Mouse (Mus musculus) ovary, postnatal 36 days (tissue): Measurements from ENCODE around the gene Ift172.
A peak's percentile ranks its signal among the peaks of the same experiment; 100 is the strongest.
"Not testable (repeated sequence)": the region's sequence is repeated elsewhere in the genome, so short reads cannot be mapped to it uniquely, and the experiment has no call there.

Experiments
- DNase-seq: peaks from one replicate; pipeline ENCODE4 v3.0.0; 2022; ENCODE audit warnings: low spot score, mixed read lengths

Gene Ift172

DNA sequence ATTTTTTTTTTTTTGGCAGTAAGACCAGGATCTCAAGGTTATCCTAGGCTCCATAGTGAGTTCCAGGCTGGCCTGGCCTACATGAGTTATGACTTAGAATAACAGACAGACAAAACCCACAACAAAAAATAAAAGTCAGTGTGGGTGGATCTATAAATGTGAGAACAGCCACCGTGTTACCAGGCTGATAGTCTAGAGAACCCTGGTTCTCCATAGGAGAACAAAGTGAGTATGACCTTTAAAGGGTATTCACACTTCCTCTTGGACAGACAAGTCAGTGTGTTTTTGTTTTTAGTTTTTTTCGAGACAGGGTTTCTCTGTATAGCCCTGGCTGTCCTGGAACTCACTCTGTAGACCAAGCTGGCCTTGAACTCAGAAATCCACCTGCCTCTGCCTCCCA, 34.9 kb downstream of the Ift172 start:
- no peak for DNase-seq

DNA sequence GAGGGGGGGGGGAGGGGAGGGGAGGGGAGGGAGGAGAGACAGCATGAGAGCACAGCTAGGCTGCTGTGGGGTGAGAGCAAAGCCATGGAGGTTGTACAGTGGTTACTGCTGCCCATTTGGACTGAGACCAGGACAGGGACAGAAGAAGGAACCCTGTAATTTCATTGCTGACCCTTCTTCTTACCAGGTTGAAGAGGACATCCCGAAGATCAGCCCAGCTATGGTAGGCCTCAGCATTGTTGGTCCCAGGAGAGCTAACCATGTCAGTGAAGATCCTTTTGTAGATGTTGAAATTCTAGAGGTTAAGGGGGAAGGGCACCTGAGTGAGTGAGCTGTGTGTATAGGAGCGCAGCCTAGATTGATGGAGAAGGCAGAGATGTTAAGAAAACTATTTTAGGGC, 35.5 kb downstream of the Ift172 start:
- DNase-seq: no peak

DNA sequence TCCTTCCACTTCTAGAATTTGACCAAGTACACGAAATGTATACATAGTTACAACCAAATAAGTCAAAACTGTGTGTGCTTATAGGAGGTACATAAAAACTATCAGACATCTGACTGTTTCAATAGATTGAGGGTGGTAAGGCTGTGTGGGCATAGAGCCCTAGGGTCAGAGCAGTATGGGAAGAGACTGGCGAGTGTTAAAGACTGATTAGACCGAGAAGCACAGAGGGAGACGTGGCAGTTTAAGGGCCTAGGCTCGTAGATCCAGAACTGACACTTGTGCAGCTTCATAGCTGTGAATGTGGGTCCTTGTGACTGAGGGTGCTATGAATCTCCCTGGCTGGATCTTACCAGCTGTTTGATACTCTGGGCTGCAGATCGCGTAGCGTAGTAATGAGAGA, 36.0 kb downstream of the Ift172 start:
- no peak for DNase-seq

DNA sequence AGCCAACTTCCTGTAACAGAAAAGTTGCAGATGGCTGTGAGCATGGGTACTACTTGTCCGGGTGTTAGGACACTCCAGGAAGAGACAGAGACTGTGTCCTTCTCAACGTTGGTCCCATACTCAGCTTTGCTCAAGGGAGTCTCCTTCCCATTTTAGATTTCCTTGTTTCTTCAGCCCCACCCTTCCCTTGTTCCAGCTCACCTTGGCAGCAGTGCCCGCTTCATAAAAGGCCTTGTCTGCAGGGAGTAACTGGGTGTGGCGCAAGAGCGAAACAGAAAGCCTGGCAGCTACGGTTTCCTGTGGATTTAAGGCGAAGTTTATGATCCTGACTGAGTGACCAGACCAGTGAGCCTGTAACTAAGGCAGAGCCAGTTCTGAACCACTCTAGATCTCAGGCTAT, 36.5 kb downstream of the Ift172 start:
- DNase-seq: peak; percentile 43

DNA sequence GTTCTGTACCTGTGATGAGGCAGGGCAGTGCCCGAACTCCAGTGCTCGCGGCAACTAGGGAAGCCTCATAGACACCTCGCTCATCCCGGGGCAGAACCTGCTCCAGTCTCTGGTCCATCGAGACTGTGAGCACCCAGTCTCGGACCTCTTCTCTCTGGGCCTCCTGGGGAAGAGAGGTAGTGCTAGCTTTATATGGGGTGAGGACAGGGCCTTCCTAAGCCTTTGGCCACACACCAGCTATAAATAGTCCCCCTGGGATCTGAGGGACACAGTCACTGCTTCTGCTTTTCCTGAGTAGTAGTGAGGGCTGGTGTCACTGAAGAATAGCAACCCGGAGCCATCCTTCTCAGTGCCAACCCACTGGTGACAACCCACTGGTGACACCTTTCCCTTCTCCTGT, 37.1 kb downstream of the Ift172 start:
- DNase-seq: no peak

DNA sequence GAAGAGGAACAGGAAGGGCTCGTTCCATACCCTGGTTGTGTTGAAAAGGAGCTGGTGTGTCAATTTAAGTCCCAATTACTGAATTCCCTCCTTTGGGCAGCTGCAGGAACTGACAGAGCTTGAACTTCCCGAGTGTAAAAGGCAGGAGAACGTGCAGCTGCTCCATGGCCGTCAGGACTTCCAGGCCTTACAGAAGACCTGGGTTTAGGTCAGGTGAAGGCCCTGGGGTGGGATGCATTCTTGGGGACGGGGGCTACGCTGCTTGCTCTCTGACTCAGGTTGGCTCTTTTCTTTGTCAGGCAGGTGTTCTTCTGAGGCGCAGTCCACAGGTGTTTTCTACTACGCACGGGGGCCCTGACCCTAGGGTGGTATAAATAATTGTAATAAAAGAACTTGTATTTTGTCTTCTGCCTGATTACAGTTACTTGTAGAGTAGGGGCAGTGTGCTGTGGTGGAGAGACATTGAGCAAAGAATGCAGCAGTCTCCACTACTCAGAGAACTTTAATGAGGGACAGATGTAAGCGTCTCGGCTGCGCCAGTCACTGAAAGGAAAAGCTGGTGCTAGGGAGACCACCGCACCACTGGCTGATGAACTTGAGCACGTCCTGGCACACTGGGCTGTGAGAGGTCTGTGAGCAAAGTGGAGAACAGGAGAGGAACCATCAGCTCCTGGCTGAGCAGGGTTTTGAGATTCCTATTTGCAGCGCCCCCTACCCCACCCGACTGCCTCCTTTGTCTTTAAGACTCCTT, 37.9 kb downstream of the Ift172 start:
- DNase-seq: no peak

DNA sequence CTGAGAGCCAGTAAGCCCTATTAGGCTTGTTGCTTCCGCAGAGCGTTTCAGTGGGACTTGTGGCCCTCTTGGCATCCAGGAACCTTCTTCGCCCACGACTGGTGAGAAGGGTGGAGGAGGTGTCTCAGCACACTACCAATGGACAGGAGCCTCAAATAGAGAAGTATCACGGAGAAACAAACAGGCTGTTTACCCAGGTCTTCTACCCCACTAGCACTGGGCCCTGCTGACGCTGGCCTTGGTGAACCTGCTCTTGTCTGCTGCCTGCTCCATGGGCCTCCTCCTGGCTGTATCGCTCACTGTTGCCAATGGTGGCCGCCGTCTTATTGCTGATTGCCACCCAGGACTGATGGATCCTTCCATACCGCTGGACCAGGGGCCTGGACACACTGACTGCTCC, 38.8 kb downstream of the Ift172 start:
- DNase-seq: no peak

DNA sequence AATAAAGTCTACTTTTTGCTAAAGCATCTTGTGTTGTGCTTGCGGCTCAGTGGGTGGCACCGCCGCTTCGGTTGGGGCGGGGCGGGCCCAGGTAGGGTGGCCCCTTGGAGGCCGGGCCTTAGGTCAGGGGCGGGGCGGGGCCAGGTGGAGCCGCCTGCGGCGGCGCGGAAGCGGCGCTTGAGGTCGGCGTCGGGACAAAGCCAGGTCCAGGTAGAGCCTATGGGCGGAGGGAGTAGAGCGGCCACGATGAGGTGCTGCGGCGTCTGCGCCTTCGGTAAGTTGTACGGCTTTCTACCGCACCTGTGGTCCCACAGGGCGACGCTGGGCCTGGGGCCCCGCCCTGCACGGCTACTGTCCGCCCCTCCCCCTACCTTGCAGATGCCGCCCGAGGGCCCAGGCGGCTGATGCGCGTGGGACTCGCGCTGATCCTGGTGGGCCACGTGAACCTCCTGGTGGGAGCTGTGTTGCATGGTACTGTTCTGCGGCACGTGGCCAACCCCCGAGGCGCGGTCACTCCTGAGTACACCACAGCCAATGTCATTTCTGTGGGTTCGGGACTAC, 39.3 kb downstream of the Ift172 start, which contains the start of gene Krtcap3:
Krtcap3 (plus strand) TSS at position 151 of the 561 bp plus-strand sequence.
- peak; percentile 57 for DNase-seq

DNA sequence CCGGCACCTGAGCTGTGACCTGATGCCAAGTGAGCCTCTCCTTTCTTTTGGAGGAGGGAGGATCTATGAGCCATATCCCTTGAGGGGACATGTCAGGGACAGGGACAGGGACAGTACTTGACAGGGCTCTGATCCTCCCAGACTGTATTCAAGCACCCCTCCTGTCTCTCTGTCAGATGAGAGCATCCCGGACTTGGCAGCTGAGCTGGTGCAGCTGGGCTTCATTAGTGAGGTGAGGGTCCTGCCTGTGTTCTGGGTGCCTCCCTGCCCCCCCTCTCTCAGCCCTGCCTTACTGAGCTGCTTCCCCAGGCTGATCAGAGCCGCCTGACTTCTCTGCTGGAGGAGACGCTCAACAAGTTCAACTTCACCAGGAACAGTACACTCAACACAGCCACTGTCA, 40.2 kb downstream of the Ift172 start:
- DNase-seq: no peak

DNA sequence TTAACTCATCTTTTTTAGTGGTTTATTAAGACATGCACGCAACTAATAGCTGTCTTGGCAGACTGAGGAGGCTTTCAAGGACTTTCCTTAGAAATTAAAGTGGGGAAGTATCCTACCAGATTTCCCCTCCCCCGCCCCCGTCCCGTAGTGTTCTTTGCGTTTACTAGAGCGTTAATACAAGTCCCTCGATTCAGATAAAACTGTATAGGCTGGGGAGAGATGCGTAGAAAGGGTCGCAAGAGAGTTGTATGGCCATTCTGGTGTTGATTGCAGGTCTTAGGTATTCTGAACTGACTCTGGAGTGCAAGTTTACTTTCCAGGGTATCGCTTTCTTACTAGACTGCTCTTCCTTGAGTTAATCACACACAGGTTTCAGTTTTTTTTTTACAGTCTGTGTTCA, 48.7 kb downstream of the Ift172 start:
- no peak for DNase-seq

DNA sequence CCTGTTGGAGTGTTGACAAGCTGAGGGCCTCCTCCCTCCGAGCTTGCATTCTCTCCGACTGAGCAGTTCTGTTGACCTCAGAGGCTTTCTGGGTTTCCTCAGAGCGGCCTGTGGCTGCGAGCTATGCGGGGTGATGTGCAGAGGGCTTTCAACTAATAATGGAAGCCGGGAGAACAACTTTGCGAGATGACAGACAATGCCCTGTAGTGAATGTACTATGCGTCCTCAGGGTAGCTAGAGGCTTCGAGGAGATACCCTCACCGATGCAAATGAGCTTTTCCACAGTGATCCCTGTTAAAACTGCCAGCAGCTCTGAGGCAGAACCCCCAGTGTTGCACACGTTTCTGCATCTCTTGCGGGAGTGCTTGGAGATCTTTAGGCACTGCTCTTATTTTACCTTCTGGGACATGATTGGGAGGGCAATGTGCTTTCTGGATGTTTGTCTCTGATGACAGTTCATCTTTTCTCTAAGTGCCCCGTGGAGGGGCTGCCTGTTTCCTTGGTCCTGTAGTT, 49.3 kb downstream of the Ift172 start:
- DNase-seq: no peak

DNA sequence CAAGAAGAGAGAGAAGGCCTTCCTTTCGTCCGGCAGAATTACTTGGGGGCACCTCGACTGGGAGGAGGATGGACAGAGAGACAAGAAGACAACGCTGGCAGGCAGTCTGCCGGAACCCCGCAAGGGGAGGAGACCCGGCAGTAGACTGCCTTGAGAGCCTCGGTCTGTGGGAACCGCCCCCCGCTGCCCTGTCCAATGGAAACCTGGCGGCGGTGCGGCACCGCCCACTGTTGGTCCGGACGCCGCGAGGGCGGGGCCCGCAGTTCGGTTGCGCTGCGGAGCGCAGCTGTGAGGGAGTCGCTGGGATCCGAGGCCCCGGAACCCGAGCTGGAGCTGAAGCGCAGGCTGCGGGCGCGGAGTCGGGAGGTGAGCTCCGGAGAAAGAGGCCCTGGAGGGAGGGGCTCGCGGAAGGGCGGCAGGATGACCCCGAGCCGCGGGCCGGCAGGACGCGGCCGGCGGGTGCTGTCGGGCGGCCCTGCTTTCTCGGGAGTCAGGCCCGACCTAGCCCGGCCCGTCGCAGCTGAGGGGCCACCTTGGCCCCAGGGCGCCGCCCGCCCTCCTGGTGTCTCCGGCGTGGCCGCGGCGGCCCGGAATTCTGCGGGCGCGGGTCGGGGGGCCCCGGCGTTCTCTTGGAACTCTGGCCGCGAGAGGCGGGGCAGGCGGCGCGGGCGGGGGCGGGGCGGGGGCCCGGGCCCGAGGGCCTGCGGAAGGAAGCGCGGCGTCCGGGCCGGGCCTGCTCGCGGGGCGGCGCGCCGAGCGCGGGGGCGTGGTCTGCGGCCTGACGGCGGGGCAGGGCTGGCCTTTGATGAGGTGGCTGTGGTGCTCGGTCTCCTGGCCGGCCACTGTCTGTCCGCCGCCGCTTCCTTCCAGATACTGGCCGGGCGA, 50.0 kb downstream of the Ift172 start, which contains the start of the genes Nrbp1 and Gm9970:
Nrbp1 (plus strand) TSS at position 228 of the 885 bp plus-strand sequence.
Gm9970 (minus strand) TSS at position 596 of the 885 bp plus-strand sequence.
- DNase-seq: peak; percentile 96

DNA sequence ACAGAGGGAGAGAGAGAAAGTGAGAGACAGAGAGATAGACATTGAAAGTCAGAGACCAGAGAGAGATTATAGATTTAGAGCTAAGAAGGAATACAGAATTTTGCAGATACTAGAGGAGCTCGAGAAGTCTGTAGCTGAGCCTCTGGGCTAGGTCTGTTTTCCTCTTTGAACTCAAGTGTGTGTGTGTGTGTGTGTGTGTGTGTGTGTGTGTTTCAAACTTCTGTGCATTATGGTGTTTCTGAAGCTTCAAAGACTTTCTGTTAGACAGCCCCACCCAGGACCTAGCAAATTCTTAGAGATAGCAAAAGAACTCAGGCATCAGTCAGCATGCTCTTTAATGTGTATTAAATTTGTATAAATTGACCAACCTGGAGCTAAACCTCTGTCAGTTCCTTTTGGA, 64.3 kb downstream of the Ift172 start:
- no peak for DNase-seq

DNA sequence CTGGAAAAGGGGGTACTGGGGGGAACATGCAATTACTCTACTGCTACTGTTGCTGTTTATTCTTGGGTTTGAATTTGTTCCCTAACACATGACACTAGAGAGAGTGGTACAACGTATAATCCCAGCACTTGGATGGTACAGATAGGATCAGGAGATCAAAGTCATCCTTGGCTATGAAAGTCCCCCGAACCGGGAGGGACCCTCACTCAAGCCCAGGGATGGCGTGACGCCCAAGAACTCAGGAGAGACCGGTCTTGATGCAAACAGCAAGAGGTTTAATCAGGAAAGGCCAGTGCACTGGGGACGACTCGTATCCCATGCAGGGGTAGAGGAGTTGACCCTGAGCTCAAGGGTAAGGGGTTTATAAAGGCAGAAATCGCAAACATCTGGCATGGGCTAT, 68.2 kb downstream of the Ift172 start:
- DNase-seq: no peak

DNA sequence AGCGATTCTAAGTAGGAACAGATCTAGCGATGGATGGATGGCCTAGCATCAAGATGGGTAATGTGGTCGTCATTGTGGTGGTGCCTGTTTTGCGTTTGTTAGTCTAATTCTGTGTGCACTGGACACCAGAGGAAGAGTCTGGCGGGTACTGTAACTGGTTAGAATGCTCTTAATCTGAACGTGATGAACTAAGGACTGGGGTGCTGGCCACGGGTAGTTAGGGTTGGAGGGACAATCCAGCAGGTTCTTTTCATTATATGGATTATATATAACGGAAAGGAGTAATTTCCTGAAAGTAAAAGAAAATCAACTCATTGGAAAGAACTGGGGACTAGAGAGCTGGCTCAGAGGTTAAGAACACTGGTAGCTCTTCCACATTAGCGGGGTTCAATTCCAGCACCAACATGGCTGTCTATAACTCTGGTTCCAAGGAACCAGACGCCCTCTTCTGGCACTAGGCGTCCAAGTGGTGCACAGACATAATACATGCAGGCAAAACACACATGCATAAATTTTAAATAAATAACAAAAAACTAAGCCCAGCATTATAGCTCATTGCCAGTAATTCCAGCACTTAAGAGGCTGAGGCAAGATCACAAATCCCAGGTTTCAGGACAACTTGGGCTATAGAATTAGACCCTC, 69.5 kb downstream of the Ift172 start:
- no peak for DNase-seq

DNA sequence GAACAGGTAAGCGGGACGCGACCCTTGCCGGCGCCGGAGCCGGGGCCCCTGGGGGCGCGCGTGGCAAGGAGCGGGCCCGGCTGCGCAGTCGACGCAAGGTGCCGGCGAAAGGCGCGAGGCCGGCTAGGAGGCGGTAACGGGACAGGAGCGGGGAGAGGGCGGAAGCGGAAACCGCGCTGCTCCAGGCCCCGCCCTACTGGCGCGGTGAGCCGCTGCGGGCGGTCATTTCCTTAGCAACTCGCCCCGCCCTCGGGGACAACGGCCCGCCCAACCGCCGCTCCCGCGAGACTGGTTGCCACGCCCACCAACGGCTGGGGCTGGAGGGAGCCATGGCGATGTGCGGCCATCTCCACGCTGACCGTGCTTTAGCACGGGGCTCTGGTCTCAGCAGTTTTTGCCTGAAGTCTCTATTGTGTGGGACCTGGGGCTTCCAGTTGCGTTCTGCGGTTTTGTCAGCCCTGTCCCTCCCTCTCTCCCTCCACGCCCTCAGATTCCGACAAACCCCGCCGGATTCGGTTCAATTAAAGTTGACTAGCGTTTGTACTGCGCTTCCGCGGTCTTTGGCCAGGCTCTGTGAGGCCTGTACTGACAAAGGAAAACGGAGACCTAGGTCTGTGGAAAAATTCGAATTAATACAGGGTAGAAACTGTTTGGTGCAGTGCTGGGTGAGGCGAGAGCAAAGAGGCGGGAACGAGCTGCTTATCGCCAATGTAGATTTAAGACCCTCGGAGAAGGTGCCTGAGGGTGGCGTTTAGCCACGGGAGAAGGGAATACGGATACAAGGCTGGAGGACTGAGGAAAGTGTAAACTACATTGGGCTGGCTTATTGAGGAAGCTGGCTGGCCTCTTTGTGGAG, 70.2 kb downstream of the Ift172 start, which contains the start of gene Ppm1g:
Ppm1g (minus strand) TSS at position 240 of the 856 bp plus-strand sequence.
- peak; percentile 99 for DNase-seq

DNA sequence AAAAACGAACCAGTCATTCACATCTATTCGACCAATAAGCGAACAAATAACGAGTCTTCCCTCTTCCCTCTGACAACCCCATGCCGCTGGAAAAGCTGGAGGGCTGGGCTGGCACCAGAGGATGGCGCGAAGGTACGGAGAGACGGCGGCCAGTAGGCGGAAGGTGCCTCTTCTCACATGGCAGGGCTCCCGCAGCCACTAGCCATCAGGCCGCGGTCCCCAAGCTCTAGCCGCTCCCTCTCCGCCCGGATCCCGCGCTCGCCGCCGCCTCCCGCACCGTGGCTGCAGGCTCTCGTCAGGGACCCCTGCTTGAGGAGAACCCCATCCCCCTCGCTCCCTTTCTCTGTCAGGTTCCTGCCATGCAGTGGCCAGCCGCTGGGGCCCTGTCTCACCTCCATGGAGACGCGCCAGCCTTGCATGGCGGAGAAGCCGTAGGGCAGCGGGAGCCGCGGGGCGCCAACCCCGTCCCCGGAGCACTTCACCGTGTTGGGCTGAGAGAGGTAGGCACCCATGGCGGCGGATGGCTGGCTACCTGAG, 70.9 kb downstream of the Ift172 start:
- no peak for DNase-seq

DNA sequence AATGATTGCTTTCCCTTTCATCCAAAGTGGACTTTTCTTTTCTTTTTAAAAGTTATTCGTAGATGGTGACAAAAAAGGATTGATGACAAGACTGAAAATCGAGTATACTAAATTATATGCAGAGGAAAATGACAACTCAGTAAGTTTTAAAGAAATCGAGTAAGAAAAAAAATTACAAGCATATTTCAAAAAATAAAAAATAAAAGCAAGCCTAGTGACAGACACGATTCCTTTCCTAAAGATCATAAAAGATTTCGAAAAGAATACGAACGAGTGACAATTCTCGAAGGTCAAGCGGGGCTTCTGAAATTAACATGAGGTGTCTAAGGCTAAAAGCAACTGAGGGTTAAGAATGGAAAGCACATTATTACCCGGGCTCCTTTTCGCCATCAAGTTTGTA, 71.4 kb downstream of the Ift172 start:
- DNase-seq: no peak

DNA sequence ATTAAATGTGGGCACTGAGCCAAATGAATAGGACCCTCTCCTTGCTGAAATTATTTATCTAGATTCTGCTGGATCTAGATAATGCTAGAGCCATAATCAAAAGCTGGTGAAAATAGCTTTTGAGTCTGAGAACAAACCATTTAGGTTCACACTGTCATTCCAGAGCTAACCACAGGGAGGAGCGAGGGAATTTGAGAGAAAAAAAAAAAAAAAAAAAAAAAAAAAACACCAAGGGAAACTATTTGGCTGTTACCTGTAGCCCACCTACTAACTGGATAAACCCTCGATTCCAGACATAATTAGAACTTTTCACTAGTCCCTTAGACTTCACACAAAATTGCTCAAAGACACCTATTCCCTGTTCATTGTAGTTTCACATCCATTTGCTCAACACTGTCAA, 71.8 kb downstream of the Ift172 start:
- DNase-seq: no peak

DNA sequence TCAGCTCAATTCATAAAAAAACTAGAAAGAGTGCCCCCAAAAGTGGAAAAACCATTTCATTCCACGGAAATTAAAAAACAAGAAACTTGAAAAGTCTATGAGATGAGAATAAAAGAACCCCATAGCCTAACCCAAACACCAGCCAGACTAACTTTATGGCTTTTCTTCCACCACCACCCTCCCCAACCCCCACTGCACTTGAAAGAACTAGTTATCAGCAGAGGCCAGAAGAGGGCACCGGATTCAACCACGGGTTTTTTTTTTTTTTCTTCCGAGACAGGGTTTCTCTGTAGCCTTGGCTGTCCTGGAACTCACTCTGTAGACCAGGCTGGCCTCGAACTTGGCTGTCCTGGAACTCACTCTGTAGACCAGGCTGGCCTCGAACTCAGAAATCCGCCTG, 72.6 kb downstream of the Ift172 start:
- DNase-seq: no peak

DNA sequence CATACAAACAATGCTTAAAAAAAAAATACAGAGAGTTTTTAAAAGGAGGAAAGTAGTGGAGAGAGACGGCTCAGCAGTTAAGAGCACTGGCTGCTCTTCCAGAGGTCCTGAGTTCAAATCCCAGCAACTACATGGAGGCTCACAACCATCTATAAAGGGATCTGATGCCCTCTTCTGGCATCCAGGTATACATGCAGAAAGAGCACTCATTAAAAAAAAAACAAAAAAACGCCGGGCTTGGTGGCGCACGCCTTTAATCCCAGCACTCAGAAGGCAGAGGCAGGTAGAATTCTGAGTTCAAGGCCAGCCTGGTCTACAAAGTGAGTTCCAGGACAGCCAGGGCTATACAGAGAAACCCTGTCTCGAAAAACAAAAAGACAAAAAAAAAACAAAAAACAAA, 74.4 kb downstream of the Ift172 start:
- not testable (repeated sequence) for DNase-seq
